ENCODE assay signal across 31 mouse cellular contexts in the genomic region with DNA sequence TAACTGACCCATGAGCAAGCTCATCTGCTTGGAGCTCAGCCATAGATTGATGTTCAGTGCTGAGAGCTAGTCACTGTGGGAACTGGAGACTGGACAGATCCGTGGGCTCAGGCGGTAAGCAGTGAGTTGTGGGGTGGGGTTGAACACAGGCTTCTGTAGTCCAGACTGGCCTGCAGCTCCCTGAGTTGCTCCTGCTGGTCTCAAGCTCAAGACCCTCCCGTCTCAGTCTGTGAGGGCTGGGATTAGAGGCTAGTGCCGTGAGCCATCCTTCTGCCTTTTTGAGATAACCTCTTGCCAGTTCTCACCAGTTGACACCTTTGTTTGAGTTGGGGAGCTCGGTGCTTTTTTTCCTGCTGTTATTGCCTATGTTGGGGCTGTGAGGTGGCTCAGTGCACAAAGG. TPM values are rescaled to one million over a fixed set of nuclear protein-coding genes. Genes with fewer than 3 reads are reported as not detected.
DNase-seq lines count a peak whose midpoint lies in the region; ATAC-seq lines count a peak whose summit lies in the region.
"Had no signal": no experiment of that assay in that cellular context is flagged by ENCODE, and none has a peak within 500 bp of the region (broad histone marks: within the 10 kb centered on the region; RNA-seq: fewer than 3 reads in every experiment).

No protein-coding gene starts in this region.

- no peak overlapping the region for H3K4me3 ChIP-seq in liver, embryonic 11.5 days (ENCODE audit: low read depth, low read length)
- no peak overlapping the region for H3K4me3 ChIP-seq in macrophage (ENCODE audit: inconsistent target)
- H3K4me3 ChIP-seq: embryonic facial prominence, embryonic 10.5 days; embryonic facial prominence, embryonic 15.5 days; forebrain, embryonic 12.5 days; hindbrain, embryonic 15.5 days; layer of hippocampus, adult 2 months; left cerebral cortex, adult 2 months; limb, embryonic 15.5 days; midbrain, embryonic 12.5 days had no signal

- no peaks in the 10 kb centered on the region for H3K9me3 ChIP-seq in liver, embryonic 11.5 days (ENCODE audit: control insufficient read depth, low read length)
- H3K9me3 ChIP-seq: embryonic facial prominence, embryonic 10.5 days; embryonic facial prominence, embryonic 15.5 days; forebrain, embryonic 12.5 days; hindbrain, embryonic 15.5 days; limb, embryonic 15.5 days; midbrain, embryonic 12.5 days had no signal

- peak overlapping the region; percentile 4 for H3K4me2 ChIP-seq in liver, embryonic 11.5 days
- H3K4me2 ChIP-seq: embryonic facial prominence, embryonic 15.5 days; forebrain, embryonic 12.5 days; hindbrain, embryonic 15.5 days; limb, embryonic 15.5 days; lung, embryonic 14.5 days; midbrain, embryonic 12.5 days had no signal

- ATAC-seq in liver, embryonic 11.5 days (replicated peaks; ENCODE audit: low FRiP score), result no peak
- ATAC-seq: activated CD4-positive, CD25-positive, alpha-beta regulatory T cell, adult 4 months; forebrain, postnatal 0 days; inflammation-experienced regulatory T-cells, adult 6 months had no signal

- 57% methylated on average over 5 of the region's 5 CpGs for WGBS in liver, embryonic 11.5 days
- 91% methylated on average over 5 of the region's 5 CpGs for WGBS in macrophage (ENCODE audit: missing documents)

- no peak overlapping the region for H3K9ac ChIP-seq in liver, embryonic 11.5 days (ENCODE audit: low read depth, low read length)
- H3K9ac ChIP-seq: embryonic facial prominence, embryonic 15.5 days; forebrain, embryonic 12.5 days; forebrain, postnatal 0 days; hindbrain, embryonic 15.5 days; limb, embryonic 15.5 days; lung, embryonic 14.5 days; midbrain, embryonic 12.5 days had no signal

- H3K4me1 ChIP-seq in liver, embryonic 11.5 days (replicated peaks; ENCODE audit: control insufficient read depth, insufficient read depth, low read length), result peaks cover 34% of the 10 kb centered on the region

- peaks cover 12% of the 10 kb centered on the region; the same call in 1 of the 2 replicates for H3K36me3 ChIP-seq in liver, embryonic 11.5 days (ENCODE audit: control insufficient read depth, insufficient read depth, low read length)
- no peaks in the 10 kb centered on the region for H3K36me3 ChIP-seq in macrophage (ENCODE audit: inconsistent target)
- H3K36me3 ChIP-seq: hindbrain, embryonic 15.5 days had no signal

- H3K27ac ChIP-seq in liver, embryonic 11.5 days (ENCODE audit: low read depth, low read length), result no peak overlapping the region
- H3K27ac ChIP-seq in macrophage, result peak overlapping the region; percentile 65
- H3K27ac ChIP-seq: embryonic facial prominence, embryonic 10.5 days; embryonic facial prominence, embryonic 15.5 days; forebrain, embryonic 12.5 days; hindbrain, embryonic 15.5 days; layer of hippocampus, adult 2 months; left cerebral cortex, adult 2 months; limb, embryonic 15.5 days; midbrain, embryonic 12.5 days had no signal

- no peaks in the 10 kb centered on the region for H3K27me3 ChIP-seq in liver, embryonic 11.5 days (replicated peaks; ENCODE audit: control insufficient read depth, insufficient read depth, low read length)
- H3K27me3 ChIP-seq: embryonic facial prominence, embryonic 15.5 days; forebrain, embryonic 12.5 days; hindbrain, embryonic 15.5 days; limb, embryonic 15.5 days; midbrain, embryonic 12.5 days had no signal

- H3K79me2 ChIP-seq in macrophage (ENCODE audit: inconsistent target), result peaks cover 78% of the 10 kb centered on the region

- intact Hi-C loops in heart, postnatal 14 days (cut with DNase I), result no loop called here
- intact Hi-C loops in heart, postnatal 25 days (cut with DNase I), result no loop called here

- DNase-seq in heart, adult 11 months, result peak; percentile 87
- no peak for DNase-seq in heart, postnatal 14 days
- peak; percentile 49 for DNase-seq in 3T3-L1 (ENCODE audit: low read depth, low spot score)
- DNase-seq in liver, embryonic 11.5 days (ENCODE audit: low spot score), result no peak
- DNase-seq in adrenal gland, postnatal 4 days (ENCODE audit: low spot score in 2 of 2), result no peak
- no peak for DNase-seq in embryo, embryonic 9.5 days (ENCODE audit: extremely low spot score)
- no peak for DNase-seq in heart, postnatal 25 days (ENCODE audit: low spot score)
- DNase-seq: adrenal gland, adult 2 months; adrenal gland, postnatal 36 days; cerebellum, adult 2 months; cerebellum, postnatal 14 days; forebrain, postnatal 0 days; gastrocnemius, postnatal 10 days; kidney, adult 2 months; kidney, postnatal 36 days; lung, embryonic 14.5 days; lung, postnatal 14 days; right cerebral cortex, postnatal 25 days; thymus, adult 18-20 months; thymus, postnatal 25 days had no signal

RNA-seq across cellular contexts. Expression of gene Naa25, which starts 3.1 kb away (rescaled TPM):
- 10 to 100 TPM; 20.6 to 21.5 TPM for total RNA-seq in heart, postnatal 14 days (2021)
- 59.5 and 64.2 TPM in 2 replicates for polyA plus RNA-seq in liver, embryonic 11.5 days (2014; fragmentation: Nextera tagmentation; extraction: Ambion mirVana)
- total RNA-seq in macrophage (2018; cell fraction: chromatin; rRNA removed), result 100 to 1,000 TPM in 5 of 26 experiments, 10 to 100 TPM in 21; 14.6 to 150 (median 64.0) TPM
- 10 to 100 TPM in 24 of 26 experiments, 1 to 10 TPM in 2; 9.0 to 45.8 (median 21.5) TPM for total RNA-seq in macrophage (2018; cell fraction: cytosol; rRNA removed)
- 100 to 1,000 TPM in 1 of 26 experiments, 10 to 100 TPM in 25; 12.1 to 113 (median 58.2) TPM for total RNA-seq in macrophage (2018; cell fraction: nucleus; rRNA removed)
- 15.3 to 23.7 TPM (median 17.0 TPM) in 3 replicates for polyA plus RNA-seq in macrophage (2018)
- 10 to 100 TPM; 29.9 to 31.7 TPM for total RNA-seq in adrenal gland, postnatal 4 days (2021)
- total RNA-seq in heart, postnatal 25 days (2021), result 10 to 100 TPM; 19.9 TPM

RNA-seq across cellular contexts. Expression of gene Trafd1, which starts 15.4 kb away (rescaled TPM):
- 10 to 100 TPM; 50.3 to 55.4 TPM for total RNA-seq in heart, postnatal 14 days (2021)
- polyA plus RNA-seq in liver, embryonic 11.5 days (2014; fragmentation: Nextera tagmentation; extraction: Ambion mirVana), result 36.7 and 38.6 TPM in 2 replicates
- total RNA-seq in macrophage (2018; cell fraction: chromatin; rRNA removed), result 1,000 to 10,000 TPM in 14 of 26 experiments, 100 to 1,000 TPM in 12; 286 to 2,059 (median 1,214) TPM
- 100 to 1,000 TPM; 129 to 462 (median 246) TPM for total RNA-seq in macrophage (2018; cell fraction: cytosol; rRNA removed)
- 1,000 to 10,000 TPM in 9 of 26 experiments, 100 to 1,000 TPM in 17; 314 to 1,459 (median 713) TPM for total RNA-seq in macrophage (2018; cell fraction: nucleus; rRNA removed)
- polyA plus RNA-seq in macrophage (2018), result 97.3 to 304 TPM (median 148 TPM) in 3 replicates
- 10 to 100 TPM; 58.7 to 77.7 TPM for total RNA-seq in adrenal gland, postnatal 4 days (2021)
- 10 to 100 TPM; 48.1 to 51.3 TPM for total RNA-seq in heart, postnatal 25 days (2021)

RNA-seq across cellular contexts. Expression of gene Tmem116, which starts 50.8 kb away (rescaled TPM):
- total RNA-seq in heart, postnatal 14 days (2021), result 1 to 10 TPM; 8.4 to 9.4 TPM
- 1.1 and 2.6 TPM in 2 replicates for polyA plus RNA-seq in liver, embryonic 11.5 days (2014; fragmentation: Nextera tagmentation; extraction: Ambion mirVana)
- total RNA-seq in macrophage (2018; cell fraction: chromatin; rRNA removed), result 10 to 100 TPM in 3 of 26 experiments, 1 to 10 TPM in 21, under 1 TPM in 1, not detected in 1; 0.80 to 12.3 (median 4.8) TPM
- total RNA-seq in macrophage (2018; cell fraction: cytosol; rRNA removed), result 1 to 10 TPM; 1.4 to 4.0 (median 2.6) TPM
- 10 to 100 TPM in 2 of 26 experiments, 1 to 10 TPM in 23, under 1 TPM in 1; 0.58 to 13.2 (median 3.3) TPM for total RNA-seq in macrophage (2018; cell fraction: nucleus; rRNA removed)
- 0.81 to 1.9 TPM (median 1.5 TPM) in 3 replicates for polyA plus RNA-seq in macrophage (2018)
- 1 to 10 TPM; 2.9 to 5.6 TPM for total RNA-seq in adrenal gland, postnatal 4 days (2021)
- total RNA-seq in heart, postnatal 25 days (2021), result 10 to 100 TPM in 1 of 2 experiments, 1 to 10 TPM in 1; 8.2 to 10.1 TPM

RNA-seq across cellular contexts. Expression of gene Erp29, which starts 51.5 kb away (rescaled TPM):
- 10 to 100 TPM; 84.7 to 93.4 TPM for total RNA-seq in heart, postnatal 14 days (2021)
- polyA plus RNA-seq in liver, embryonic 11.5 days (2014; fragmentation: Nextera tagmentation; extraction: Ambion mirVana), result 168 and 175 TPM in 2 replicates
- total RNA-seq in macrophage (2018; cell fraction: chromatin; rRNA removed), result 100 to 1,000 TPM in 3 of 26 experiments, 10 to 100 TPM in 21, 1 to 10 TPM in 2; 9.4 to 168 (median 42.3) TPM
- total RNA-seq in macrophage (2018; cell fraction: cytosol; rRNA removed), result 100 to 1,000 TPM; 237 to 408 (median 331) TPM
- 100 to 1,000 TPM in 24 of 26 experiments, 10 to 100 TPM in 2; 61.1 to 379 (median 212) TPM for total RNA-seq in macrophage (2018; cell fraction: nucleus; rRNA removed)
- 327 to 388 TPM (median 342 TPM) in 3 replicates for polyA plus RNA-seq in macrophage (2018)
- 100 to 1,000 TPM; 136 to 146 TPM for total RNA-seq in adrenal gland, postnatal 4 days (2021)
- 10 to 100 TPM; 83.2 to 84.7 TPM for total RNA-seq in heart, postnatal 25 days (2021)

Comparison
In these comparisons a context has a peak if more than half of its experiments do, and no peak if none do; other contexts are left out.
1. DNase-seq: peak in heart, adult 11 months (single experiment) and 3T3-L1 (single experiment); none in heart, postnatal 14 days (0 of 2), liver, embryonic 11.5 days (single experiment), adrenal gland, postnatal 4 days (0 of 2), embryo, embryonic 9.5 days (single experiment) and heart, postnatal 25 days (single experiment).